Mouse (Mus musculus): Measurements from ENCODE around the gene Tcp10b.
"Not testable (repeated sequence)": the region's sequence is repeated elsewhere in the genome, so short reads cannot be mapped to it uniquely, and the experiment has no call there.

Gene Tcp10b

DNA sequence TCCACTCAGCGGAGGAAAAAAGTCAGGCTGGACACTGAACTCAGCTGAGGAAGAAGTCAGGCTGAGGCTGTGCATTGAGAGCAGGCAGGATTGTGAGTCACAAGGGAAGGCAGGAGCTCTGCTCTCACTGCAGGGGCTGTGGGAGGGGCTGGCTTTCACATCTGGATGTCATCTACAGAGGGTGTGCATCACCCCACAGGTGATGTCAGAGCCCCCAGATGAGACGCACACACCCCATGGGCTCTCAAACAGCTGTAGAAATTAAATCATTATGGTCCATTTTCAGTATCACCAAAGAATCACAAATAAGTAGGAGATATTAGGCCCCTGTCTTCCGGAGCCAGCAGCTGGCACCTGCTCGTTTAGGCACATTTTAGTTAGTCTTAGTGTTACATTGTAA is 70.8 kb downstream of the Tcp10b start, which contains the start of gene Unc93a:
Gene Unc93a (minus strand): TSS at position 101 of the 400 bp plus-strand sequence.
- in situ Hi-C loops (cut with MboI; ENCODE audit: low pct_unique_long_range_greater_than_20kb in 1 of 2, low sequenced_read_pairs in 2 of 2, unreplicated experiment in 1 of 2): not testable (repeated sequence)
